Mouse (Mus musculus): ENCODE measurements around the gene Acot2. TPM values are rescaled to one million over a fixed set of nuclear protein-coding genes. Genes with fewer than 3 reads are reported as not detected.
"Not testable (repeated sequence)": the region's sequence is repeated elsewhere in the genome, so short reads cannot be mapped to it uniquely, and the experiment has no call there.

The Acot2 gene
- polyA plus RNA-seq, 1 experiment from 2014 or later: 15.5 TPM

- no peaks in the 10 kb centered on the region for H3K36me3 ChIP-seq
- peaks cover 10% of the 10 kb centered on the region for H3K4me1 ChIP-seq (replicated peaks)
- no peak for DNase-seq (ENCODE audit: low spot score)
- no peaks in the 10 kb centered on the region; the same call in 1 of the 2 replicates for H3K27me3 ChIP-seq (ENCODE audit: insufficient read depth, poor library complexity, severe bottlenecking)
- H3K9me3 ChIP-seq: peaks cover 5% of the 10 kb centered on the region; the same call in 1 of the 2 replicates
- H3K4me3 ChIP-seq: no peak overlapping the region
- WGBS: 90% methylated on average over 1 of the region's 1 CpGs
- no peak overlapping the region for H3K27ac ChIP-seq
Measured at GRCm38 (mm10) chr12:84003866-84004265, 16.2 kb downstream of the Acot2 start.

GRCm38 (mm10) chr12:84008251-84008650, 20.6 kb downstream of the Acot2 start:
- Histone ChIP-seq H3K4me1 (replicated peaks) (peaks cover 48% of the 10 kb centered on the region), H3K27ac (peak overlapping the region; percentile 85), H3K27me3 (ENCODE audit: insufficient read depth, poor library complexity, severe bottlenecking) (no peaks in the 10 kb centered on the region; the same call in 1 of the 2 replicates), H3K36me3 (no peaks in the 10 kb centered on the region), H3K4me3 (no peak overlapping the region), H3K9me3 (no peaks in the 10 kb centered on the region)
- DNase-seq (ENCODE audit: low spot score): no peak
- WGBS: 89% methylated on average over 12 of the region's 12 CpGs

DNA sequence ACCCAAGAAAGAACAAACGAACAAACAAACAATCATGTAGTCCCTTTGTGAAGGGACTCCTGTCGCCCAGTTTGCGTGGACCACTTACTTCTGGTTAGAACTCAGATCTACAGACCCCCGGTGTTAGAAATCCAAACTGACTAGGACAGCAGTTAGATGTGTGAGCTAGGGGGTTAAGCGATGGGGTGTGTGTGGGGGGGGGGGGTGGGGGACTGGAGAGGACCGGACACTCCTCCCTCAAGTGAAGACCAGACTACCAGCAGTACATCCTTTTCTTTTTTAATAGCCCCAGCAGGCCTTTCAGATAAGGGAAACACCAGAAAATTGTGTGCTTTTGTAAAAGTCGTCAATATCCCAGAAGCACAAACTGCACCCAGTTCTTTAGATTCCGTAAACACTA, 21.1 kb downstream of the Acot2 start:
- Histone ChIP-seq H3K9me3 (no peaks in the 10 kb centered on the region), H3K4me3 (peak overlapping the region; percentile 53), H3K27ac (peak overlapping the region; percentile 85), H3K4me1 (replicated peaks) (peaks cover 48% of the 10 kb centered on the region), H3K27me3 (ENCODE audit: insufficient read depth, poor library complexity, severe bottlenecking) (no peaks in the 10 kb centered on the region; the same call in 1 of the 2 replicates), H3K36me3 (no peaks in the 10 kb centered on the region)
- no peak for DNase-seq (ENCODE audit: low spot score)
- WGBS: 50% methylated on average over 8 of the region's 8 CpGs

- Histone ChIP-seq H3K27ac (peak within 1 kb of the TSS; percentile 85), H3K4me3 (peak within 1 kb of the TSS; percentile 53), H3K4me1 (replicated peaks) (peaks cover 48% of the 10 kb centered on the region)
- H3K27me3 ChIP-seq (ENCODE audit: insufficient read depth, poor library complexity, severe bottlenecking); H3K36me3 ChIP-seq; H3K9me3 ChIP-seq: not testable (repeated sequence)
- WGBS: 1% methylated on average over 63 of the region's 70 CpGs
- peak; percentile 82 for DNase-seq (ENCODE audit: low spot score)
Measured at GRCm38 (mm10) chr12:84009171-84009965, 21.7 kb downstream of the Acot2 start, which contains the start of gene Acot1. TSS of gene Acot1 (plus strand) at chr12:84009490.

DNA sequence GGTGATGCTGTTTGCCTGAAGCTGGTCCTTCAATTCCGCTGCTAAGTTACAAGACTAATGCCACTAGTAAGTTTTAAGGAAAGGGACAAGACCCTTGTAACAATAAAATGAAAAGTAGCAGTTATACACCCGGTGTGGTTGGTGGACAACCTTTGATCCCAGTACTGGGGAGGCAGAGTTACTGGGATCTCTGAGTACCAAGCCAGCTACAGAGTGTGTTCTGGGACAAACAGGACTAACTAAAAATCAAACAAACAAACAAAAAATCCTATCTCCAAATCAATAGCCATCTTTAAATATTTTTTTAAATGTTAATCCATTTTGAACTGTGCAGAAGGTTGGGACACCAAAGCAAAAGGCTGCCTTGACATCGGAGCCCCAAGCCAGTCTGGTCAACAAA, 22.5 kb downstream of the Acot2 start:
- Histone ChIP-seq H3K27ac (peak overlapping the region; percentile 85), H3K9me3 (no peaks in the 10 kb centered on the region), H3K4me3 (peak overlapping the region; percentile 53), H3K27me3 (ENCODE audit: insufficient read depth, poor library complexity, severe bottlenecking) (no peaks in the 10 kb centered on the region; the same call in 1 of the 2 replicates), H3K4me1 (replicated peaks) (peaks cover 48% of the 10 kb centered on the region), H3K36me3 (peaks cover 8% of the 10 kb centered on the region)
- no peak for DNase-seq (ENCODE audit: low spot score)
- 81% methylated on average over 3 of the region's 3 CpGs for whole genome bisulfite sequencing

DNA sequence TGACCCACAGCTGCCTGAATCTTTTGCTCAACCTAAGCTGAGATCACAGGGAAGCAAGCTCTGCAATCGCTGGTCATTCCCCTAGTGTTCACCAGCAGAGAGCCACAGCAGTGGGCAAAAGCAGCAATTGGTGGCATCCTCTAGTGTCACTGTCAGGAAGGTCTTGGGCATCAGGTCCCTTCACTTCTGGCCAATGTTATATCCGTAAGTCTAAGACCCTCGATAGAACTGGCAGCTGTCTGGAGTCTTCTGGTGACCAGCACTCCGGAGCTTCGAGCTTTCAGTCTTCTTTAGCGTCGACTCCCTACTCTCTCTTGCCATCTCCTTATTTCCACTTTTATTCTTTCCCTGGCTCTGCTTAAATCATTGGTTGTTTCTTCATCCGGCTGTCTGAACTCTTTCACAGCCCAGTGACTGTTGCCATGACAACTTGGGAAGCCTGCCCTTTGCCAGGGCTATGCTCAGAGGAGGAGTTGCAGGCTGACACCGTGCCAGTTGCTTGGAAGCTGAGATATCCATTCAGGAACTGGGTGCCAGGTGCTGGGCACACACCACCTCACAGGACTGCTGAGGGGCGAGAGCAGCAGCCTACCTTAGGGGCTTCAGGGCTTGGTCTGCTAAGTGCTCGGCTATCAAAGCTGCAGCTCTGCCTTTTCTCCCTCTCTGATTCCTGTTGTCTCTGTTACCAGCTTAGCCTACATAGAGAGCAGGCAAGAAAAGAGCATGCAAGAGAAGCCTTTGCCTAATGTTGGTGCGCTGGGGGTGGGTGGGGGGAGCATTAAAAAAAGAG, 23.8 kb downstream of the Acot2 start:
- H3K4me3 ChIP-seq: peak overlapping the region; percentile 53
- peaks cover 16% of the 10 kb centered on the region for H3K36me3 ChIP-seq
- H3K4me1 ChIP-seq (replicated peaks): peaks cover 54% of the 10 kb centered on the region
- DNase-seq (ENCODE audit: low spot score): peak; percentile 68
- H3K9me3 ChIP-seq: no peaks in the 10 kb centered on the region
- WGBS: 37% methylated on average over 12 of the region's 12 CpGs
- H3K27ac ChIP-seq: peak overlapping the region; percentile 45; the same call in 1 of the 2 replicates
- H3K27me3 ChIP-seq (ENCODE audit: insufficient read depth, poor library complexity, severe bottlenecking): no peaks in the 10 kb centered on the region; the same call in 1 of the 2 replicates

GRCm38 (mm10) chr12:84013130-84013529, 25.5 kb downstream of the Acot2 start:
- Histone ChIP-seq H3K4me3 (no peak overlapping the region), H3K36me3 (peaks cover 25% of the 10 kb centered on the region), H3K4me1 (replicated peaks) (peaks cover 50% of the 10 kb centered on the region), H3K27ac (no peak overlapping the region), H3K27me3 (ENCODE audit: insufficient read depth, poor library complexity, severe bottlenecking) (no peaks in the 10 kb centered on the region), H3K9me3 (no peaks in the 10 kb centered on the region)
- no peak for DNase-seq (ENCODE audit: low spot score)
- 78% methylated on average over 6 of the region's 6 CpGs for WGBS

GRCm38 (mm10) chr12:84013701-84014100, 26.0 kb downstream of the Acot2 start:
- Histone ChIP-seq H3K27me3 (ENCODE audit: insufficient read depth, poor library complexity, severe bottlenecking) (no peaks in the 10 kb centered on the region), H3K36me3 (peaks cover 30% of the 10 kb centered on the region), H3K4me1 (replicated peaks) (peaks cover 45% of the 10 kb centered on the region), H3K4me3 (no peak overlapping the region), H3K9me3 (no peaks in the 10 kb centered on the region), H3K27ac (no peak overlapping the region)
- DNase-seq (ENCODE audit: low spot score): no peak
- 93% methylated on average over 7 of the region's 7 CpGs for WGBS

DNA sequence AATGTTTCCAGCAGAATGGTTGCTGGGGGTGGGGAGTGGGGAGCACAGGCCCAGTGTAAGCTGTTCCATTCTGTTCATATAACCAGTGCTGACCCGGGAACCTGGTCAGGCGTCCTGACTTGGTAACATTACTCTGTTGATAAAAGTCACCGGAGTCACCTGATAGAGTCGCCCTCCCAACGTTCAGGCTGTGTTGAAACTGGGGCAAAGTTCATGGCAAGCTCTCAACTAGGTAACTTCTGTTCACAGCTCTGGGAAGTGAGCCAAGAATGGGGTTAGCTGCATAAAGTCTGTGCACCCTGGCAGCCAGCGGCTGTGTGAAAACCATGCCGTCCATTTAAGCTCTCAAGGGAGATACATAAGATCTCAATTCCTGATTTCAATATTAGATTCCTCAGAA, 32.9 kb downstream of the Acot2 start:
- peaks cover 21% of the 10 kb centered on the region for H3K36me3 ChIP-seq
- not testable (repeated sequence) for DNase-seq (ENCODE audit: low spot score); H3K27me3 ChIP-seq (ENCODE audit: insufficient read depth, poor library complexity, severe bottlenecking); H3K4me1 ChIP-seq (replicated peaks); H3K4me3 ChIP-seq; H3K9me3 ChIP-seq; H3K27ac ChIP-seq
- 79% methylated on average over 7 of the region's 7 CpGs for WGBS

GRCm38 (mm10) chr12:84022266-84022665, 34.6 kb downstream of the Acot2 start:
- H3K27ac ChIP-seq; H3K4me1 ChIP-seq (replicated peaks); H3K27me3 ChIP-seq (ENCODE audit: insufficient read depth, poor library complexity, severe bottlenecking); H3K9me3 ChIP-seq; DNase-seq (ENCODE audit: low spot score); H3K4me3 ChIP-seq: not testable (repeated sequence)
- H3K36me3 ChIP-seq: peaks cover 14% of the 10 kb centered on the region
- 94% methylated on average over 4 of the region's 4 CpGs for WGBS

DNA sequence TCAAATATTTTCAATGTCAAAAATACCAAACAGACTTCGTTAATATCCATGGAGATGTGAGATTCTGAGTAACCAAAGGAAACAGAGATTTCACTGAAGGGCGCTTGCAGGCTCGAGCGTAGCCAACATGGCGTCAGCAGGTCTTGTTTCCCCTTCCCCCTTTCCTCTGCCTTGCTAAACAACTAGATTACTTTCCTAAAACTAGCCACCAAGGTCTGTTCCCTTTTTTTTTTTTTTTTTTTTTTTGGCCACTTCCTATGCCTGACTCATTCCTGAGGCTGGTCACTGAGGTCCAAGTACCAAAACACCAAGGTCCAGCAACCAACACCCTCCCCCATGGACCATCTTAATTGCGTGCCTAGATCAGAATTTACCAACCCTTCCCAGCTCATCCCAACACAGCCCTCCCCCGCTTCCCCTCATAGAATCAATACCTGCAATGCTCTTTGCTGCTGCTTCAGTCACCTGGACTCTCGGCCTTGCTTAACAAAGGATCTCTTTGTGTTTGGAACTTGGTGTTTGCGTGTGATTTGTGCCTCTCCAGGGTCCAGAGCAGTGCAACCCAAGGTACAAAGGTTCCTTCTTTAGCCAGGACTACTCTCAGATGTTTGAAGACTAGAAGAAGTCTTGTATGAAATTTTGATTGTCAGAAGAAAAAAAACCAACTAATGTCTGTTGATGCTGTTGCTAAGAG, 35.5 kb downstream of the Acot2 start:
- no peak for DNase-seq (ENCODE audit: low spot score)
- Histone ChIP-seq H3K4me3 (no peak overlapping the region), H3K9me3 (no peaks in the 10 kb centered on the region), H3K36me3 (0 out of 2 replicates have a peak, but pooled peaks cover 7% of the 10 kb centered on the region), H3K4me1 (replicated peaks) (no peaks in the 10 kb centered on the region), H3K27me3 (ENCODE audit: insufficient read depth, poor library complexity, severe bottlenecking) (no peaks in the 10 kb centered on the region), H3K27ac (no peak overlapping the region)
- 85% methylated on average over 9 of the region's 9 CpGs for WGBS

GRCm38 (mm10) chr12:84025888-84026287, 38.2 kb downstream of the Acot2 start:
- no peaks in the 10 kb centered on the region for H3K36me3 ChIP-seq
- no peak for DNase-seq (ENCODE audit: low spot score)
- no peaks in the 10 kb centered on the region for H3K4me1 ChIP-seq (replicated peaks)
- H3K9me3 ChIP-seq: no peaks in the 10 kb centered on the region
- H3K4me3 ChIP-seq: no peak overlapping the region
- H3K27me3 ChIP-seq (ENCODE audit: insufficient read depth, poor library complexity, severe bottlenecking): no peaks in the 10 kb centered on the region
- WGBS: 86% methylated on average over 7 of the region's 7 CpGs
- H3K27ac ChIP-seq: no peak overlapping the region
